Comparison of ENCODE assay signal across 13 mouse cellular contexts in the genomic region with DNA sequence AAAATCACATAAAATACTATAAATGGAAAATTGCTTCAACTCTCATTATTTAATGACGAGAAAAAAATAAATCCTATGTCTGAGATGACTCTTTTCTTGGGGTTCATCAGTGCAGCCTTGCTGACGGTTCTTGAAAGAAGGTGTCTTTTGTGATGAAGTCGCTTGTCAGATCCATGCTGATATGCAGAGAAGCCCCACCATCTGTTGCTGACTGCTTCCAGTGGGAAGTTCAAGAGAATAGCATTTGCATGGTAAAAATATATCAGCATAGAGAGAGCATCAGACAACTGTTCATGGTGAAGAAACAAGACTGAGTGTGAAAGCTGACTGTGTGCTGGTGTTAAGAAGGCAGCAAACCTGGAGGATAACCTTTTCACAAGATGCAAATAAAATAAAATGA.
DNase-seq lines count a peak whose midpoint lies in the region; TF ChIP-seq lines count a peak whose summit lies in the region.
"Had no signal": no experiment of that assay in that cellular context is flagged by ENCODE, and none has a peak within 500 bp of the region (broad histone marks: within the 10 kb centered on the region; RNA-seq: fewer than 3 reads in every experiment).

No protein-coding gene starts in this region.

- TF ChIP-seq CTCF in brain, embryonic 14.5 days (IDR thresholded peaks at IDR 0.05; ENCODE audit: borderline replicate concordance, extremely low read depth, insufficient read depth, insufficient read length) = no peak

- TF ChIP-seq POLR2A in brain, embryonic 14.5 days (IDR thresholded peaks at IDR 0.05; ENCODE audit: borderline replicate concordance, extremely low read depth, insufficient read depth, insufficient read length, poor library complexity, severe bottlenecking) = no peak

- peak; percentile 7 to 26 for DNase-seq in layer of hippocampus, adult 18-20 months (ENCODE audit: low spot score in 2 of 2)
- DNase-seq in layer of hippocampus, adult 11-12 months (ENCODE audit: low spot score) = no peak
- DNase-seq in right cerebral cortex, postnatal 10 days (ENCODE audit: low spot score in 2 of 2) = peak; percentile 26 to 50
- no peak for DNase-seq in right cerebral cortex, postnatal 4 days
- DNase-seq in brain, embryonic 14.5 days (ENCODE audit: low read depth) = peak; percentile 32
- no peak for DNase-seq in kidney, postnatal 25 days
- DNase-seq: adrenal gland, adult 2 months; adrenal gland, postnatal 10 days; adrenal gland, postnatal 25 days; cerebellum, adult 11-12 months; cerebellum, adult 2 months; cerebellum, adult 9-10 months; cerebellum, postnatal 25 days had no signal

Comparison
In these comparisons a context has a peak if more than half of its experiments do, and no peak if none do; other contexts are left out.
1. DNase-seq: peak in layer of hippocampus, adult 18-20 months (2 of 2), right cerebral cortex, postnatal 10 days (2 of 2) and brain, embryonic 14.5 days (single experiment); none in layer of hippocampus, adult 11-12 months (single experiment), right cerebral cortex, postnatal 4 days (single experiment) and kidney, postnatal 25 days (0 of 2).